Mouse (Mus musculus) stomach, embryonic 16.5 days (tissue): ENCODE results near the gene Pik3cb. TPM values are rescaled to one million over a fixed set of nuclear protein-coding genes. Genes with fewer than 3 reads are reported as not detected.

Experiments
- ATAC-seq: fragments of 200-750 bp; cut with Nextera tagmentation; 2 replicates; pipeline ENCODE4 v1.8.0; 2017; ENCODE audit warnings: moderate number of reproducible peaks, moderate TSS enrichment; ENCODE audit not compliant: insufficient read depth, low FRiP score
- H3K27ac ChIP-seq: fragments of 300-500 bp; sonication (generic); 2 replicates; pipeline ENCODE4 v1.5.1; 2014; ENCODE audit warnings: low read length
- H3K27me3 ChIP-seq: fragments of 300-500 bp; sonication (generic); 2 replicates; pipeline ENCODE4 v1.6.1; 2014; ENCODE audit warnings: low read length, control low read depth, mixed read lengths; ENCODE audit not compliant: control insufficient read depth, insufficient read depth
- H3K36me3 ChIP-seq: fragments of 300-500 bp; sonication (generic); 2 replicates; pipeline ENCODE4 v1.6.1; 2014; ENCODE audit warnings: low read length; ENCODE audit not compliant: control insufficient read depth, insufficient read depth
- H3K4me1 ChIP-seq: fragments of 300-500 bp; sonication (generic); 2 replicates; pipeline ENCODE4 v1.6.1; 2014; ENCODE audit warnings: low read length, control low read depth, mixed read lengths; ENCODE audit not compliant: control insufficient read depth, insufficient read depth
- H3K4me2 ChIP-seq: fragments of 300-500 bp; sonication (generic); 2 replicates; pipeline ENCODE4 v1.6.1; 2014; ENCODE audit warnings: low read depth, low read length, mixed read lengths
- H3K4me3 ChIP-seq: fragments of 300-500 bp; sonication (generic); replicated peaks from 2 replicates; pipeline ENCODE4 v1.5.1; 2014; ENCODE audit warnings: mild to moderate bottlenecking, low read length
- H3K9ac ChIP-seq: fragments of 300-500 bp; sonication (generic); 2 replicates; pipeline ENCODE4 v1.6.1; 2014; ENCODE audit warnings: low read length
- H3K9me3 ChIP-seq: fragments of 300-500 bp; sonication (generic); replicated peaks from 2 replicates; pipeline ENCODE4 v1.6.1; 2016; ENCODE audit warnings: low read length, control low read depth; ENCODE audit not compliant: control insufficient read depth
- WGBS: fragments of 180-500 bp; shearing (Covaris S2); extraction: QIAGEN DNeasy Blood & Tissue Kit; methylation state at CpG from one replicate; pipeline ENCODE4 v1.1.7; 2014; 5-methylcytosine and 5-hydroxymethylcytosine counted together
- polyA plus RNA-seq: library from polyadenylated mRNA; unstranded; fragments of >200 nt; fragmentation: Nextera tagmentation; extraction: Ambion mirVana; gene quantifications from 2 replicates; pipeline ENCODE4 v1.2.1, GENCODE M21; 2015

Gene Pik3cb
- polyA plus RNA-seq, 1 experiment from 2014 or later, result 1.4 TPM

DNA sequence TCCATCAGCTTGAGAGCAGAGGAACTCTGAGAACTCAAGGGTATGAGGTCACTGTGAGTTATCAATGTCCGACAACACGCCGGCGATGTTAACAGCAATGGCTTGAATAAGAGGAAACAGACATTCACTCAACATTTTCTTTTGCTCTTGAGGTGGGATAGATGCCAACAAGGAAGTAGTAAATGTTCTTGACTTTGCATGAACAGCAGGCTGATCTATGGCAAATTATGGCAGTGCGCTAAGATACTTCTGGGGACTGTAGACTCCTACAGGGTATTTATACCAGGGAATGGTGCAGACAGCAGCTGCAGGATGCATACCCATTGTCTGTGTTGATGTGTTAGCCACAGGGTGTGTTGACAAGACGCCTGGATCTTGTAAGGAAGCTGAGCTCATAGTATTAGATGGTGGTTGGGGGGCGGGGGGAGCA, 17.8 kb upstream of the Pik3cb start:
- H3K4me3 ChIP-seq, result no peak overlapping the region
- H3K27ac ChIP-seq, result no peak overlapping the region
- H3K4me2 ChIP-seq, result no peak overlapping the region
- H3K9me3 ChIP-seq, result no peaks in the 10 kb centered on the region
- H3K9ac ChIP-seq, result no peak overlapping the region
- no peaks in the 10 kb centered on the region for H3K27me3 ChIP-seq
- ATAC-seq, result no peak
- H3K4me1 ChIP-seq, result no peaks in the 10 kb centered on the region
- WGBS, result 50% methylated on average over 7 of the region's 7 CpGs
- no peaks in the 10 kb centered on the region for H3K36me3 ChIP-seq

DNA sequence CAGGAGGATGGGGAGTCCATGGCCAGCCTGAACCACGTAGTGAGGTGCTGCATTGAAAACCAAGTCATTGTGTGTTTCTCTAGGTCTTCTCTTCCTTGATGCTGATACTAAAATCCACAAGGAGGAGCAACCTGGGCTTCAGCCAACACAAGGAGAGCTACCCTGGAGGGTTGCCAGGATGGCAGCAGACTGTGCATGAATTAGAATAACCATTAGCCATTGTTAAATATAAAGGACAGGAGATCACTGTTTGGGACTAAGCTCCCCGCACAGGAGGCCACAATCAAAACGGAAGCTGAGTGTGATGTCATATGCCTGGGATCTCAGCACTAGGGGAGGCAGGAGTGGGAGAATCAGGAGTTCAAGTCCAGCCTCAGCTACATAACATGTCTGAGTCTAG, 13.2 kb upstream of the Pik3cb start:
- Histone ChIP-seq H3K36me3 (no peaks in the 10 kb centered on the region), H3K27ac (no peak overlapping the region), H3K9ac (no peak overlapping the region), H3K4me2 (no peak overlapping the region), H3K9me3 (no peaks in the 10 kb centered on the region), H3K27me3 (no peaks in the 10 kb centered on the region), H3K4me3 (no peak overlapping the region), H3K4me1 (no peaks in the 10 kb centered on the region)
- ATAC-seq, result peak; percentile 29; the same call in 1 of the 2 replicates
- 41% methylated on average over 3 of the region's 3 CpGs for WGBS

DNA sequence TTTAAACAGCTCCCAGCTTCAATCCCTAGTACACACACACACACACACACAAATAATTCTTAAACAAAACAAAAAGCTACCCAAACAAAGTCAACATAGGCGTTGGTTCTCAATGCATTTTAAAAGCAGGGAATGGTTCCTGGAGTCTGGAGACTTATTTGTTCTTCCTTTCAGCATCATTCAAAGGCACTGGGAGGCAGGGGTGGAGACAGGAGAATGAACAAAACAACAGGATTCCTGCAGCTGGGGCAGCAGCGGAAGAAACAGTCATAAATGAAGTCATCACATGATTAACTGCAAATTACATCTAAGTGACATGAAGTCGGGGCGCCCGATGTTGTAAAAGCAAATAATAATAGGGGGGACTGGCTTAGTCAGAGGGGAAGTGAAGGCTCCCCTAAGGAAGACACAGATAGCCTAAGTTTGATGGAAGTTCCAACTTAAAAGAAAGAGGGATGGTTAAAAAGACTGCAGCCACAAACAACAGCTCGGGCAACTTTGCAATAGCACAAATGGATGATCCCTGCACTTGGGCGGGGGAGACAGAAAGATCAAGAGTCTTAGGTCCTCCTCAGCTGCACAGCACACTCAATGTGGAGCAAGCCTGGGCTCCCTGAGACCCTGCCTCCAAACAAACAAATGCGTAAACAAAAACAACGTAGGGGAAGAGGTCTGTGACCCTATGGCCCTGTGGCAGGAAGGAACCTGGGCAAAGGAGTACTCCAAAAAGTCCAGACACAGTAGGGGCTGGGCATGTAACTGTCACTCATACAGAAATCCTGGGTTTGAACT, 12.5 kb upstream of the Pik3cb start:
- H3K9ac ChIP-seq, result no peak overlapping the region
- WGBS, result 34% methylated on average over 9 of the region's 9 CpGs
- no peaks in the 10 kb centered on the region for H3K36me3 ChIP-seq
- no peaks in the 10 kb centered on the region for H3K27me3 ChIP-seq
- no peak for ATAC-seq
- no peak overlapping the region for H3K27ac ChIP-seq
- no peak overlapping the region for H3K4me3 ChIP-seq
- no peaks in the 10 kb centered on the region for H3K4me1 ChIP-seq
- H3K9me3 ChIP-seq, result no peaks in the 10 kb centered on the region
- H3K4me2 ChIP-seq, result no peak overlapping the region

DNA sequence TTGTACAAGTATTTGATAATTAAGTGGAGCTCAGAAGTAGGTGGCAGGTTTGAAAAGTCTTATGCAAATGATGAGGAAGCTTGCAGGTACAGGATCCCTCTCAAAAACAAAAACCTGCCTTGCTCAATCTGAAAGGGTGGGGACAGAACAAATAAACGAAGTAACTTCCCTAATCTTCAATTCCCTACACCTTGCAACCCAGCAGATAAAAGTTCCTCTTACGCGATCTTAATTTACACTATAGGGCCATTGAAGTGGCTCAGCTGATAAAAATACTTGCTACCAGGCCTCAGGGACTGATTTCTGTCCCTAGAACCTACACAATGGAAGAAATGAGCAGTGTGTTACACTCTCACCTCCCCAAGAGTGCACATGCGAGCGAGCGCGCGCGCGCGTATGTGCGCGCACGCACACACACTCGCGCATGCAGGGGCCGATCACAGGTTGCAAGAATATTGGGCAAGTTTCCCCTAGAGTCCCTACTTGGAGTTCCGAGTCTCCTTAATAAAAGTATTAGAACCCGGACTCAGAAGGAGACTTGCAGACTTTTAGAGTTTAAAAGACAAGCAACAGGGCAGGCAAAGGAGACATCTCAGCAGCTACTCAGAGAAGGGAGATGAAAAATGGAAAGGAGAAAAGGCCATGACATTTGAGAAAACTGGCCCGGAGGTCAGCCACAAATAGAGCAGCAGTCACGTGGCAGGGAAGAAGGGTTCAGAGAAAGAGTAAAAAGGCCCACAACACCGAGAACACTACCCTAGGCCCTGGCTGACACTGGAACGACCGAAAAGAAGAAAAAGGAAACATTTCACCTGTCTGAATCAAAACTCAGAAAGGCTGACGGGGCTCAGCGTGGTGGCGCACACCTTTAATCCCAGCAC, 6.7 kb upstream of the Pik3cb start:
- Histone ChIP-seq H3K4me1 (no peaks in the 10 kb centered on the region), H3K27ac (no peak overlapping the region), H3K9ac (no peak overlapping the region), H3K36me3 (no peaks in the 10 kb centered on the region), H3K4me2 (no peak overlapping the region), H3K27me3 (no peaks in the 10 kb centered on the region), H3K9me3 (no peaks in the 10 kb centered on the region), H3K4me3 (no peak overlapping the region)
- 76% methylated on average over 27 of the region's 27 CpGs for WGBS
- no peak for ATAC-seq

DNA sequence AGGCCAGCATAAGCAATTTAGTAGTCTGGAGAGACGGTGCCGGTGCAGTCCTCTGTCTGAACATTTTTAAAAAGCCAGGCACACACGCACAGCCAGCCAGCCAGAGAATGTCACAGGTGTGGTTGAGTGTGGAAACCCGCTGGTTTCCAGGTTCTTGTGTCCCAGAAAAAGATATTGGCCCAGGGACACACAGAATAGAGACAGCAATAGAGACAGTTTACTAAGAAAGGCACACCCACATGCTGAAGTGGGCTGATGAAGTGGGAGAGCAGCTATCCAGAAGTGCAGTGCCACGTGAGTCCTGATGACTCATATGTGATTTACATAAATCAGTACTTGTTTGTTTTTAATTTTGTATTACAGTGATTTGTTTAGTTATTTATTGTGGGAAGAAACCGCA, 5.3 kb upstream of the Pik3cb start:
- Histone ChIP-seq H3K9me3 (no peaks in the 10 kb centered on the region), H3K4me1 (no peaks in the 10 kb centered on the region), H3K4me2 (no peak overlapping the region), H3K36me3 (no peaks in the 10 kb centered on the region), H3K27me3 (0 out of 2 replicates have a peak, but pooled peaks cover 5% of the 10 kb centered on the region), H3K9ac (no peak overlapping the region), H3K27ac (no peak overlapping the region), H3K4me3 (no peak overlapping the region)
- ATAC-seq, result no peak
- 40% methylated on average over 6 of the region's 6 CpGs for WGBS

DNA sequence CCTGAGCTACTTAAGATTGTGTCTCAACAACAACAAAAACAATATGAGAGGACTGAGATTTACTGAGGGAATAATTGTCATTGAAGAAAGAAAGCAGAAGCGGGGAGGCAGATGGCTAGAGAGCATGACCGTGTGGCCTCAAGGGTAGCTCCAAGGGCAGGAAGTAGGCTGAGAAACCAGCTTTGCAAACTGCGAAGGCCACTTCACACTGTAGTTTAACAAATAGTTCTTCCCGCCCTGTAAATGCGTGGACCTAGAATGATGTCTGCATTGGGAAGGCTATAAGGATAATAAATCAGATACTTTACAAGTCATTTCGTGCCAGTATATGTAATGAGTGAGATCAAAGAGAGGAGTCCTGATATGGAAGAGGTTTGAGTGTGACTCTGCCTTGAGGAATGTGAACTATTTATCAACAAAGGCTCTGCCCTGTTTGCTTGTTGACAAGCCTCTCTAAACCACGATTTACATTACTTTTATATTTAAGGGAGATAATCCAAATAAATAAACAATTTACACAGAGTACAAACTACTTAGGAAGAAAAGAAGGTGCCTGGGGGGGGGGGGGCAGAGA, 4.1 kb upstream of the Pik3cb start:
- no peaks in the 10 kb centered on the region for H3K36me3 ChIP-seq
- no peaks in the 10 kb centered on the region for H3K4me1 ChIP-seq
- no peaks in the 10 kb centered on the region for H3K9me3 ChIP-seq
- no peak for ATAC-seq
- H3K4me3 ChIP-seq, result no peak overlapping the region
- H3K9ac ChIP-seq, result no peak overlapping the region
- WGBS, result 38% methylated on average over 7 of the region's 7 CpGs
- 0 out of 2 replicates have a peak, but pooled peaks cover 5% of the 10 kb centered on the region for H3K27me3 ChIP-seq
- H3K27ac ChIP-seq, result no peak overlapping the region
- H3K4me2 ChIP-seq, result no peak overlapping the region

DNA sequence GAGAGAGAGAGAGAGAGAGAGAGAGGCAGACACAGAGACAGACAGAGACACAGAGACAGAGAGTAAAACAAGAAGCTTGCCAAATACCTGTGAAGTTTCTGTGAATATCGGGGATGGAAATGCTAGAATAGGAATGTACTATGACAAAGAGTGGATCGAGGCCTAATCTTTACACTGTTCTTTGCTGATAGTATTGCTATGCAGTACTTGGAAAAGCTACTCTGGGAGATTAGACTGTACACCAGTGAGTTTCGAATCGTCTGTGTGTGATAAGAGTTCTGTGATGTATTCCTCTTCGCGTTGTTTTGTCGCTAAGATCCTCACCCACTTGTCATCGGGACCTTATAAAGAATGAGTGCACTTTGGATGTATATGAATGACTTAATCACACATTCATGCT, 1.2 kb upstream of the Pik3cb start:
- ATAC-seq, result no peak
- H3K4me3 ChIP-seq, result no peak overlapping the region
- 66% methylated on average over 8 of the region's 8 CpGs for WGBS

DNA sequence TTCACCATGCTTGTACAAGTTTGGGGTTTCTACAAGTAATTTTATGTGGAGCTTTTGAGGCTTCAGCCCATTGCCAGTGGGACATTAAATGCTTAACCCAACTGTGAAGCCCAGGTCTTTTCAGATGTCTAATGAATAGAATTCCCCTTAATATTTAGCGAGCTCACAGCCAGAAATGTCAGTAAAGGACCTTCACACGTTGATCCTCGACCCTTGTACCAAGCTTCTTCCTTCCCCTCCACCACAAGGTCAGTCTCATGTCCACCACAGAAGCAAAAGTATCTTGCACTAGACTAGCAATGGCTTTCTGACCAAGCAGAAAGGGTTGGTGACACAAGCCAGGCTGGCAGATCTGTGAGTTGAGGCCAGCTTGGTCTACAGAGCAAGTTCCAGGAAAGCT, 750 bp upstream of the Pik3cb start:
- Histone ChIP-seq H3K36me3 (no peaks in the 10 kb centered on the region), H3K27ac (no peak overlapping the region), H3K4me1 (no peaks in the 10 kb centered on the region), H3K27me3 (0 out of 2 replicates have a peak, but pooled peaks cover 5% of the 10 kb centered on the region), H3K4me2 (0 out of 2 replicates have a peak overlapping the region, but pooled peaks have one; percentile 86), H3K4me3 (no peak overlapping the region), H3K9ac (no peak overlapping the region), H3K9me3 (no peaks in the 10 kb centered on the region)
- 53% methylated on average over 3 of the region's 3 CpGs for WGBS
- ATAC-seq, result no peak

More for the DNA sequence above, 1.2 kb upstream of the Pik3cb start:
- Histone ChIP-seq H3K36me3 (no peaks in the 10 kb centered on the region), H3K27ac (no peak overlapping the region), H3K27me3 (0 out of 2 replicates have a peak, but pooled peaks cover 5% of the 10 kb centered on the region), H3K4me2 (no peak overlapping the region), H3K9me3 (no peaks in the 10 kb centered on the region), H3K9ac (no peak overlapping the region), H3K4me1 (no peaks in the 10 kb centered on the region)
